ENCODE assay signal across 8 mouse cellular contexts in the genomic region with DNA sequence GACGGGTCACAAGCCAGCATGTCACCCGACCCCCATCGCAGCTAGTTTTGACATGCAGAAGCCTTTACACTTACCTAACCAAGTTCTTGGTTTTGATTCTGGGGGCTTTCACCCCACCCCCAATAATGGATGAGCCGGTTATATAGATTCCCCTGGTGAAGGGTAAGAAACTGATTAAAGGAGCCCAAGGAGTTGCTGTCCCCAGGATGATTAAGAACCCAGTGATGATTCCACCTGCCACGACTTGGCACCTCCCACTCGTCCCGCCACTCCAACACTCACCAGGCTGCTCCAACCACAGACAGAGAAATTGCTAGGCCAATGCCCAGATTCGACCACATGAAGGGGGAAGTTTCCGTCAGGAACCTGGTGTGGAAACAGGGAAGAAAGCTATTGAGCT. TPM values are rescaled to one million over a fixed set of nuclear protein-coding genes. Genes with fewer than 3 reads are reported as not detected.
DNase-seq lines count a peak whose midpoint lies in the region; ATAC-seq and TF ChIP-seq lines count a peak whose summit lies in the region.

No protein-coding gene starts in this region.

- no peak for ATAC-seq in kidney, embryonic 15.5 days (replicated peaks; ENCODE audit: low FRiP score)
- no peak for ATAC-seq in hindbrain, embryonic 16.5 days
- no peak for ATAC-seq in midbrain, embryonic 16.5 days
- ATAC-seq in inflammation-experienced regulatory T-cells, adult 6 months, result no peak

- peak overlapping the region; percentile 94 for H3K4me2 ChIP-seq in kidney, embryonic 15.5 days
- peak overlapping the region; percentile 86 for H3K4me2 ChIP-seq in hindbrain, embryonic 16.5 days (ENCODE audit: low read length)
- peak overlapping the region; percentile 88 for H3K4me2 ChIP-seq in midbrain, embryonic 16.5 days (ENCODE audit: low read length)

- H3K9ac ChIP-seq in kidney, embryonic 15.5 days, result peak overlapping the region; percentile 92; the same call in 1 of the 2 replicates
- H3K9ac ChIP-seq in hindbrain, embryonic 16.5 days (ENCODE audit: low read depth, low read length), result peak overlapping the region; percentile 98
- peak overlapping the region; percentile 92; the same call in 1 of the 2 replicates for H3K9ac ChIP-seq in midbrain, embryonic 16.5 days (ENCODE audit: low read depth, low read length)

- no peak for TF ChIP-seq POLR2A in cortical plate, adult 2 months (IDR thresholded peaks at IDR 0.05; ENCODE audit: extremely low read depth, insufficient read depth, low read length)

- H3K4me1 ChIP-seq in kidney, embryonic 15.5 days, result peaks cover 52% of the 10 kb centered on the region
- peaks cover 6% of the 10 kb centered on the region for H3K4me1 ChIP-seq in cortical plate, adult 2 months (ENCODE audit: control insufficient read depth, insufficient read depth, low read length)
- H3K4me1 ChIP-seq in hindbrain, embryonic 16.5 days (ENCODE audit: control insufficient read depth, insufficient read depth, low read depth, low read length), result peaks cover 45% of the 10 kb centered on the region
- H3K4me1 ChIP-seq in midbrain, embryonic 16.5 days (ENCODE audit: control insufficient read depth, insufficient read depth, low read length), result peaks cover 43% of the 10 kb centered on the region

- no peak for TF ChIP-seq CTCF in cortical plate, adult 2 months (IDR thresholded peaks at IDR 0.05; ENCODE audit: extremely low read depth, insufficient read depth, low read length)

- no peak for DNase-seq in kidney, adult 9 months
- DNase-seq in thymus, postnatal 25 days, result no peak
- DNase-seq in cerebellum, postnatal 14 days, result no peak

- peaks cover 42% of the 10 kb centered on the region for H3K36me3 ChIP-seq in kidney, embryonic 15.5 days
- peaks cover 11% of the 10 kb centered on the region for H3K36me3 ChIP-seq in hindbrain, embryonic 16.5 days (ENCODE audit: control insufficient read depth, insufficient read depth, low read length)
- peaks cover 6% of the 10 kb centered on the region for H3K36me3 ChIP-seq in midbrain, embryonic 16.5 days (ENCODE audit: control insufficient read depth, insufficient read depth, low read length)

- WGBS in kidney, embryonic 15.5 days, result 78% methylated on average over 9 of the region's 9 CpGs
- WGBS in hindbrain, embryonic 16.5 days, result 76% methylated on average over 9 of the region's 9 CpGs
- 83% methylated on average over 9 of the region's 9 CpGs for WGBS in midbrain, embryonic 16.5 days

- H3K27ac ChIP-seq in kidney, embryonic 15.5 days, result no peak overlapping the region
- H3K27ac ChIP-seq in cortical plate, adult 2 months (ENCODE audit: insufficient read depth, low read length), result no peak overlapping the region
- H3K27ac ChIP-seq in hindbrain, embryonic 16.5 days (ENCODE audit: low read depth, low read length), result no peak overlapping the region
- H3K27ac ChIP-seq in midbrain, embryonic 16.5 days (ENCODE audit: low read length), result no peak overlapping the region

- no peaks in the 10 kb centered on the region for H3K9me3 ChIP-seq in kidney, embryonic 15.5 days (replicated peaks)
- no peaks in the 10 kb centered on the region for H3K9me3 ChIP-seq in hindbrain, embryonic 16.5 days (ENCODE audit: control insufficient read depth, low read length)
- H3K9me3 ChIP-seq in midbrain, embryonic 16.5 days (replicated peaks; ENCODE audit: control insufficient read depth, low read length, poor library complexity, severe bottlenecking), result no peaks in the 10 kb centered on the region

- peak overlapping the region; percentile 99 for H3K4me3 ChIP-seq in kidney, embryonic 15.5 days (replicated peaks)
- H3K4me3 ChIP-seq in cortical plate, adult 2 months (ENCODE audit: insufficient read depth, low read length), result peak overlapping the region; percentile 47
- peak overlapping the region; percentile 94 for H3K4me3 ChIP-seq in hindbrain, embryonic 16.5 days (ENCODE audit: low read length)
- peak overlapping the region; percentile 82 for H3K4me3 ChIP-seq in midbrain, embryonic 16.5 days (ENCODE audit: low read depth, low read length)

- H3K27me3 ChIP-seq in kidney, embryonic 15.5 days, result no peaks in the 10 kb centered on the region
- no peaks in the 10 kb centered on the region for H3K27me3 ChIP-seq in hindbrain, embryonic 16.5 days (replicated peaks; ENCODE audit: control insufficient read depth, insufficient read depth, low read length)
- H3K27me3 ChIP-seq in midbrain, embryonic 16.5 days (ENCODE audit: control insufficient read depth, insufficient read depth, low read depth, low read length), result no peaks in the 10 kb centered on the region

RNA-seq across cellular contexts. Expression of a gene that starts 1.1 kb away (rescaled TPM):
- polyA plus RNA-seq in kidney, embryonic 15.5 days (2015; fragmentation: Nextera tagmentation; extraction: Ambion mirVana), result 212 and 221 TPM in 2 replicates
- 800 and 801 TPM in 2 replicates for polyA plus RNA-seq in cortical plate, adult 2 months (2012; rRNA removed)
- 631 and 701 TPM in 2 replicates for polyA plus RNA-seq in hindbrain, embryonic 16.5 days (2015; fragmentation: Nextera tagmentation; extraction: Ambion mirVana)
- polyA plus RNA-seq in midbrain, embryonic 16.5 days (2015; fragmentation: Nextera tagmentation; extraction: Ambion mirVana), result 581 and 673 TPM in 2 replicates
- polyA plus RNA-seq in inflammation-experienced regulatory T-cells, adult 6 months (2017; shearing (Covaris generic)), result 100 to 1,000 TPM in 1 of 3 experiments, 10 to 100 TPM in 2; 75.7 to 115 (median 83.2) TPM

RNA-seq across cellular contexts. Expression of a gene that starts 2.7 kb away (rescaled TPM):
- polyA plus RNA-seq in kidney, embryonic 15.5 days (2015; fragmentation: Nextera tagmentation; extraction: Ambion mirVana), result 17.7 and 19.8 TPM in 2 replicates
- polyA plus RNA-seq in cortical plate, adult 2 months (2012; rRNA removed), result 119 and 122 TPM in 2 replicates
- polyA plus RNA-seq in hindbrain, embryonic 16.5 days (2015; fragmentation: Nextera tagmentation; extraction: Ambion mirVana), result 64.4 and 65.6 TPM in 2 replicates
- polyA plus RNA-seq in midbrain, embryonic 16.5 days (2015; fragmentation: Nextera tagmentation; extraction: Ambion mirVana), result 58.8 and 65.5 TPM in 2 replicates
- polyA plus RNA-seq in inflammation-experienced regulatory T-cells, adult 6 months (2017; shearing (Covaris generic)), result not detected

RNA-seq across cellular contexts. Expression of a gene that starts 5.8 kb away (rescaled TPM):
- 21.2 and 22.2 TPM in 2 replicates for polyA plus RNA-seq in kidney, embryonic 15.5 days (2015; fragmentation: Nextera tagmentation; extraction: Ambion mirVana)
- polyA plus RNA-seq in cortical plate, adult 2 months (2012; rRNA removed), result 13.8 and 14.4 TPM in 2 replicates
- polyA plus RNA-seq in hindbrain, embryonic 16.5 days (2015; fragmentation: Nextera tagmentation; extraction: Ambion mirVana), result 21.8 and 24.0 TPM in 2 replicates
- polyA plus RNA-seq in midbrain, embryonic 16.5 days (2015; fragmentation: Nextera tagmentation; extraction: Ambion mirVana), result 21.2 and 23.1 TPM in 2 replicates
- polyA plus RNA-seq in inflammation-experienced regulatory T-cells, adult 6 months (2017; shearing (Covaris generic)), result 10 to 100 TPM; 20.1 to 32.4 (median 23.9) TPM

RNA-seq across cellular contexts. Expression of a gene that starts 13.6 kb away (rescaled TPM):
- polyA plus RNA-seq in kidney, embryonic 15.5 days (2015; fragmentation: Nextera tagmentation; extraction: Ambion mirVana), result 0.89 and 1.8 TPM in 2 replicates
- polyA plus RNA-seq in cortical plate, adult 2 months (2012; rRNA removed), result 1.4 and 2.1 TPM in 2 replicates
- polyA plus RNA-seq in hindbrain, embryonic 16.5 days (2015; fragmentation: Nextera tagmentation; extraction: Ambion mirVana), result 2.1 and 2.2 TPM in 2 replicates
- polyA plus RNA-seq in midbrain, embryonic 16.5 days (2015; fragmentation: Nextera tagmentation; extraction: Ambion mirVana), result 2.3 and 2.4 TPM in 2 replicates
- polyA plus RNA-seq in inflammation-experienced regulatory T-cells, adult 6 months (2017; shearing (Covaris generic)), result not detected

RNA-seq across cellular contexts. Expression of a gene that starts 28.8 kb away (rescaled TPM):
- 39.8 and 47.3 TPM in 2 replicates for polyA plus RNA-seq in kidney, embryonic 15.5 days (2015; fragmentation: Nextera tagmentation; extraction: Ambion mirVana)
- polyA plus RNA-seq in cortical plate, adult 2 months (2012; rRNA removed), result 124 and 127 TPM in 2 replicates
- 63.1 and 76.2 TPM in 2 replicates for polyA plus RNA-seq in hindbrain, embryonic 16.5 days (2015; fragmentation: Nextera tagmentation; extraction: Ambion mirVana)
- polyA plus RNA-seq in midbrain, embryonic 16.5 days (2015; fragmentation: Nextera tagmentation; extraction: Ambion mirVana), result 66.9 and 69.5 TPM in 2 replicates
- 10 to 100 TPM; 11.3 to 13.9 (median 12.7) TPM for polyA plus RNA-seq in inflammation-experienced regulatory T-cells, adult 6 months (2017; shearing (Covaris generic))

Comparison
In these comparisons a context has a peak if more than half of its experiments do, and no peak if none do; other contexts are left out.
1. H3K4me3 ChIP-seq: peak in every context shown above with its lines; median percentile 99 in kidney, embryonic 15.5 days; 94 in hindbrain, embryonic 16.5 days; 82 in midbrain, embryonic 16.5 days; 47 in cortical plate, adult 2 months.
2. RNA of a gene that starts 2.7 kb away (polyA plus RNA-seq): 119 to 122 TPM in cortical plate, adult 2 months, 58.8 to 65.5 TPM in midbrain, embryonic 16.5 days, 64.4 to 65.6 TPM in hindbrain, embryonic 16.5 days and 17.7 to 19.8 TPM in kidney, embryonic 15.5 days; not detected in inflammation-experienced regulatory T-cells, adult 6 months; every median in the first group is over 10 times any median in the second.
3. Peak in every context shown above with its lines, with median percentiles within 50 percentile points of each other: H3K4me2 ChIP-seq and H3K9ac ChIP-seq.